Mouse (Mus musculus): ENCODE data around the gene Knstrn.

Gene Knstrn

GRCm38 (mm10) chr2:118901175-118902031 is 87.6 kb downstream of the Knstrn start:
- DNase-seq, result peak; percentile 98 to 100

- peak; percentile 70 to 91 for DNase-seq
Measured at GRCm38 (mm10) chr2:118902051-118903025, 88.5 kb downstream of the Knstrn start.

DNA sequence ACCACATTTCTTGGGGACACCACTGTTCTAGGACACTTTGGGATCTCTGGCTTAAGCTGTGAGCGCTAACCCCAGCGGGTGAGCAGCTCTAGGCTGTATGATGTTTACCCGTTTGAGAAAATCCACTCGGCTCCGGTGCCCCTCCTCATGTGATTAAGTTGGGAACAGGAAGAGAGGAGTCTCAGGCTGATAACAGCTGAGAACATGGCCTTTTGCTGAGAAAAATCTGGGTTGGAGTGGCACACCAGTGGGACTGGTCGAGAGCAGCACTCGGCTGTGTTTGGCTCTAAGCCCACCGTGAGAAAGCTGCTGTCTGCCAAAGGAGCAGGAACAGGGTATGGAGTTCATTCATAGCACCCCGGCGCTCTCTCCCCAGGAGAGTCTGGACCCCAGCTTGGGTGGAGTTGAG is 89.5 kb downstream of the Knstrn start:
- DNase-seq, result peak in 1 of 2 experiments; percentile 64
